In the genomic region with DNA sequence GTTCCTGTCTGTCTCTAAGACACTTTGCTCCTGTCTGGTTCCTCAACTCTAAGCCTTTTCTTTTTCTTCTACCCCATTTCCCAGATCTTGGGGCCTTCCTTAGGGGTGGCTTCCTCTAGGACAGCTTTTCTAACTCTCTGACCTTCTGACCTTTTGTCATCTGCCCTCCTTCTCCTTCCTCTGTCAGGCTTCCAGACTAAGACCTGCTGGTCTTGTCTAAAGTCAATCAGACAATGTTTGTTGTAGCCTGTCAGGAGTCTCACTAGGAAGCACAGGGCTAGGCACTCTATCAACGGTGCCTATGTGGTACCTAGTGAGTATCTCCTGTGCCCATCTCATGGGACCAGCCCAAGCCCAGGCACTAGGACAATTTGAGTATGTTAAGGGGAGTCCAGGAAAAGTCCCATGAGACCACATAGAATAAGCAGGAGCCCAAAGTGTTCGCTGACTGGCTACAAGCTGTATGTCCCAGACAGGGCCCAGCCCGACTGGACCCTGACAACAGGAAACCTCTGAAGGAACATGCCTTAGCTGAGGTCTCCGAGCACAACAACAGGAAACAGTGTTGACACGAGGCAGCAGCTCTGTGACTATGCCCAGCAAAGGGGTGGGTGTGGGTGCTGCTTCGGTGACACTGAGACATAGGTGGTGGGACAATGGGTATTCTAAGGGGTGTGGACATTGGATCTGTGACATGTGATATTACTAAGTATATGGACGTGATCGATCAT, we compare ENCODE assay signal across 11 mouse cellular contexts. TPM values are rescaled to one million over a fixed set of nuclear protein-coding genes. Genes with fewer than 3 reads are reported as not detected.
A peak's percentile ranks its signal among the peaks of the same experiment; 100 is the strongest.
DNase-seq lines count a peak whose midpoint lies in the region; ATAC-seq and TF ChIP-seq lines count a peak whose summit lies in the region.
"Had no signal": no experiment of that assay in that cellular context is flagged by ENCODE, and none has a peak within 500 bp of the region (broad histone marks: within the 10 kb centered on the region; RNA-seq: fewer than 3 reads in every experiment).

No protein-coding gene starts in this region.

- no peaks in the 10 kb centered on the region for H3K79me2 ChIP-seq in liver, adult 2 months (ENCODE audit: control insufficient read depth, insufficient read depth, low read length)

- TF ChIP-seq POLR2A in liver, adult 2 months (IDR thresholded peaks at IDR 0.05; ENCODE audit: extremely low read depth, insufficient read depth, low read length) = no peak

- ATAC-seq in liver, embryonic 11.5 days (replicated peaks; ENCODE audit: low FRiP score) = no peak
- ATAC-seq in heart, embryonic 14.5 days (ENCODE audit: insufficient number of reproducible peaks, insufficient read depth, low FRiP score, low read depth) = no peak
- ATAC-seq: Patski had no signal

- no peaks in the 10 kb centered on the region for H3K9me3 ChIP-seq in liver, embryonic 11.5 days (ENCODE audit: control insufficient read depth, low read length)
- no peaks in the 10 kb centered on the region for H3K9me3 ChIP-seq in heart, embryonic 14.5 days (ENCODE audit: control insufficient read depth, low read length)
- H3K9me3 ChIP-seq: embryonic facial prominence, embryonic 13.5 days had no signal

- H3K27me3 ChIP-seq in liver, adult 2 months (ENCODE audit: control insufficient read depth, insufficient read depth, low read length) = no peaks in the 10 kb centered on the region
- no peaks in the 10 kb centered on the region for H3K27me3 ChIP-seq in liver, embryonic 11.5 days (replicated peaks; ENCODE audit: control insufficient read depth, insufficient read depth, low read length)
- H3K27me3 ChIP-seq in heart, embryonic 14.5 days (ENCODE audit: control insufficient read depth, insufficient read depth, low read length) = no peaks in the 10 kb centered on the region
- H3K27me3 ChIP-seq: embryonic facial prominence, embryonic 13.5 days; Patski had no signal

- intact Hi-C loops in left cerebral cortex, postnatal 14 days (cut with DNase I) = no loop called here

- no peak overlapping the region for H3K9ac ChIP-seq in liver, adult 2 months (ENCODE audit: low read depth, low read length)
- H3K9ac ChIP-seq in liver, embryonic 11.5 days (ENCODE audit: low read depth, low read length) = no peak overlapping the region
- H3K9ac ChIP-seq in heart, embryonic 14.5 days (ENCODE audit: low read length) = no peak overlapping the region
- H3K9ac ChIP-seq: embryonic facial prominence, embryonic 13.5 days; liver, embryonic 14.5 days had no signal

- H3K27ac ChIP-seq in liver, adult 2 months (replicated peaks; ENCODE audit: insufficient read depth, low read depth, low read length) = peak overlapping the region; percentile 73
- H3K27ac ChIP-seq in liver, embryonic 11.5 days (ENCODE audit: low read depth, low read length) = no peak overlapping the region; the same call in 1 of the 2 replicates
- peak overlapping the region; percentile 34 to 58; a peak in 3 of 4 replicates for H3K27ac ChIP-seq in heart, embryonic 14.5 days (replicated peaks in 1 of 2; ENCODE audit: control insufficient read depth in 1 of 2, insufficient read depth in 1 of 2, low read depth in 2 of 2, low read length in 2 of 2)
- H3K27ac ChIP-seq: liver, embryonic 14.5 days had no signal

- 69% methylated on average over 8 of the region's 8 CpGs for WGBS in liver, adult 2 months
- WGBS in liver, embryonic 11.5 days = 57% methylated on average over 8 of the region's 8 CpGs
- 70% methylated on average over 8 of the region's 8 CpGs for WGBS in heart, embryonic 14.5 days

- DNase-seq in liver, adult 2 months (ENCODE audit: extremely low read depth, low read depth, low spot score) = peak; percentile 19
- no peak for DNase-seq in liver, embryonic 11.5 days (ENCODE audit: low spot score)
- DNase-seq in kidney, postnatal 36 days = peak; percentile 61 to 83
- peak; percentile 53 to 60 for DNase-seq in spleen, adult 18-20 months
- DNase-seq in embryo, embryonic 9.5 days (ENCODE audit: extremely low spot score) = no peak
- no peak for DNase-seq in left cerebral cortex, postnatal 14 days (ENCODE audit: low spot score in 2 of 2)
- DNase-seq in left cerebral cortex, adult 9 months (ENCODE audit: low spot score in 2 of 2) = no peak

- no peak overlapping the region for H3K4me2 ChIP-seq in liver, embryonic 11.5 days
- H3K4me2 ChIP-seq in heart, embryonic 14.5 days (ENCODE audit: low read length) = no peak overlapping the region
- H3K4me2 ChIP-seq: embryonic facial prominence, embryonic 13.5 days had no signal

- H3K36me3 ChIP-seq in liver, adult 2 months (ENCODE audit: control insufficient read depth, insufficient read depth, low read length) = no peaks in the 10 kb centered on the region
- H3K36me3 ChIP-seq in liver, embryonic 11.5 days (ENCODE audit: control insufficient read depth, insufficient read depth, low read length) = no peaks in the 10 kb centered on the region
- no peaks in the 10 kb centered on the region for H3K36me3 ChIP-seq in heart, embryonic 14.5 days (ENCODE audit: control insufficient read depth, insufficient read depth, low read length)
- H3K36me3 ChIP-seq: embryonic facial prominence, embryonic 13.5 days had no signal

- no peak for TF ChIP-seq CTCF in liver, adult 2 months (IDR thresholded peaks at IDR 0.05; ENCODE audit: low read depth, low read length)

- H3K4me3 ChIP-seq in liver, adult 2 months (ENCODE audit: insufficient read depth, low read depth, low read length) = no peak overlapping the region
- no peak overlapping the region for H3K4me3 ChIP-seq in liver, embryonic 11.5 days (ENCODE audit: low read depth, low read length)
- no peak overlapping the region for H3K4me3 ChIP-seq in heart, embryonic 14.5 days (ENCODE audit: control insufficient read depth in 1 of 2, insufficient read depth in 1 of 2, low read depth in 1 of 2, low read length in 2 of 2)
- H3K4me3 ChIP-seq: embryonic facial prominence, embryonic 13.5 days had no signal

- peaks cover 4% of the 10 kb centered on the region for H3K4me1 ChIP-seq in liver, adult 2 months (ENCODE audit: control insufficient read depth, insufficient read depth, low read length)
- H3K4me1 ChIP-seq in liver, embryonic 11.5 days (replicated peaks; ENCODE audit: control insufficient read depth, insufficient read depth, low read length) = peaks cover 5% of the 10 kb centered on the region; the same call in 1 of the 2 replicates
- H3K4me1 ChIP-seq in heart, embryonic 14.5 days (ENCODE audit: control insufficient read depth in 2 of 2, insufficient read depth in 2 of 2, low read length in 2 of 2) = peaks cover 16 to 37% of the 10 kb centered on the region in 2 experiments

RNA-seq across cellular contexts. Expression of a gene that starts 44.5 kb away (rescaled TPM):
- 11.4 and 13.2 TPM in 2 replicates for total RNA-seq in liver, adult 2 months (2014; rRNA removed)
- polyA plus RNA-seq in liver, adult 2 months (2012; rRNA removed) = 7.7 and 7.9 TPM in 2 replicates
- 14.4 and 15.0 TPM in 2 replicates for polyA plus RNA-seq in liver, embryonic 11.5 days (2014; fragmentation: Nextera tagmentation; extraction: Ambion mirVana)
- 12.9 and 13.8 TPM in 2 replicates for polyA plus RNA-seq in heart, embryonic 14.5 days (2014; fragmentation: Nextera tagmentation; extraction: Ambion mirVana)
- total RNA-seq in left cerebral cortex, postnatal 14 days (2021) = 100 to 1,000 TPM; 349 to 363 TPM

RNA-seq across cellular contexts. Expression of a gene that starts 55.3 kb away (rescaled TPM):
- total RNA-seq in liver, adult 2 months (2014; rRNA removed) = not detected in 2 replicates
- not detected in 2 replicates for polyA plus RNA-seq in liver, adult 2 months (2012; rRNA removed)
- polyA plus RNA-seq in liver, embryonic 11.5 days (2014; fragmentation: Nextera tagmentation; extraction: Ambion mirVana) = 2.1 TPM in 1 of 2 replicates, not detected in the other
- 0.26 TPM in 1 of 2 replicates, not detected in the other for polyA plus RNA-seq in heart, embryonic 14.5 days (2014; fragmentation: Nextera tagmentation; extraction: Ambion mirVana)
- not detected for total RNA-seq in left cerebral cortex, postnatal 14 days (2021)
- polyA plus RNA-seq: liver, embryonic 14.5 days had no signal

Comparison
In these comparisons a context has a peak if more than half of its experiments do, and no peak if none do; other contexts are left out.
1. DNase-seq: peak in liver, adult 2 months (single experiment), kidney, postnatal 36 days (2 of 2) and spleen, adult 18-20 months (2 of 2); none in liver, embryonic 11.5 days (single experiment), embryo, embryonic 9.5 days (single experiment), left cerebral cortex, postnatal 14 days (0 of 2) and left cerebral cortex, adult 9 months (0 of 2).